Mouse (Mus musculus) inflammation-experienced regulatory T-cells, adult 6 months (primary cell): ENCODE measurements at regions not wholly inside any gene's neighbourhood (a gene's known extent, or its start where the extent isn't known, plus 50 kb on each side); places are given as distances from the start of the nearest gene placed in this dataset.

Experiments used
- ATAC-seq: one replicate; pipeline ENCODE4 v1.8.0; 2017

DNA sequence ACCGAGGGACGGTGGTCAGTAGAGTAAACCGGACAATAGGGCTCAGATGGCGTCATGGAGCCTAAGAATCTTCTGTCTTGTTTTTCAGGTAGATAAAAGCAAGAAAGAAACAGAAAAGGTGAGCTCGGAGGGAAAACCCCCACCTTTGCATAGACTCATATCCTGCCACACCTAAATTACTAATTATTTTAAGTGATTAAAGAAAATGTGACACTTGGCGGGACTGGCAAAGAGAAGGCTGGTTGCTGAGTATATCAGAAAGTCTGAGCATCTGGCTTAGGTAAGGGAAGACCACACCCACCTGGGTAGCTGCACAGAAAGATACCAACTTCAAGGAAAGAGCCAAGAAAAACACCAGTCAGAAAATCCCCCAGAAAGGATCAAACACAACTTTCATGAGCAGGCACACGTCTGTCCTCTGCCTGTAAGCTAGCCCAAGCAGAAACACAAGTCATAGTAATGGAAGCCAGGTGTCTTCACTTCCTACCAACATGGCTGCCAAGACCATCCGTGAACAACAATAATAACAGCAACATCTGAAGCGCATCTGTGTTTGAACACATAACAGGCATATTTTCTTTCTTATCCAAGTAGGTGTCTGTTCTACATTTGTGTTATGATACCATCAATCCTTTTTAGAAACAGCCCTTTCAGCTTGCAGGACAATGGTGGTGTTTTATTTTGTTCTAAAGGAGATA, 198.3 kb upstream of the Jarid2 start:
- peak; percentile 78 for ATAC-seq

GRCm38 (mm10) chr13:44532631-44533180, 196.6 kb upstream of the Jarid2 start:
- no peak for ATAC-seq

DNA sequence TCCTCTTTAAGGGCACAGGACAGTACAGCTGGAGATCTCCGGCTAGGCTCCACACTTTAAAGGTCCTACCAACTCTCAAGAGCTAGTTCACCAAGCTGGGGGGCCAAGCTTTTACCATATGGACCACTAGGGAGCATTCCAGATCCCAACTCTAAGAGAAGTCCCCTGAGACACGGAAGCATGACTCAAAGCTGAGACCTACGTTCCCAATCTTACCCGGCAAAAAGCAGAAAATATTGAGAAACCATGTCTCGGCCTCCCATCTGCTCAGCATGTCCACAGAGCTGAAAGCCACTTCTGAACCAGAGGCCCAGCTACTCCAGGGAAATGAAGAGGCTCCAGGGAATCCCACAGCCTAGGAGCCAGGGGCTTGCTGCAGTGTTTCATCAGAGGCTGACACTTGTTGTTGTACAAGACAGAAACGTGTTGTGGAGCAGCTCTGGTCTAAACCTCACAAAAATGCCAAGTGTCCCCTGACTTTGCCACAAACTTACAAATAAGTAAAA, 194.6 kb upstream of the Jarid2 start:
- ATAC-seq: no peak

GRCm38 (mm10) chr13:44535441-44535840, 193.8 kb upstream of the Jarid2 start:
- peak; percentile 65 for ATAC-seq

GRCm38 (mm10) chr13:44538238-44538637, 191.0 kb upstream of the Jarid2 start:
- ATAC-seq: no peak

DNA sequence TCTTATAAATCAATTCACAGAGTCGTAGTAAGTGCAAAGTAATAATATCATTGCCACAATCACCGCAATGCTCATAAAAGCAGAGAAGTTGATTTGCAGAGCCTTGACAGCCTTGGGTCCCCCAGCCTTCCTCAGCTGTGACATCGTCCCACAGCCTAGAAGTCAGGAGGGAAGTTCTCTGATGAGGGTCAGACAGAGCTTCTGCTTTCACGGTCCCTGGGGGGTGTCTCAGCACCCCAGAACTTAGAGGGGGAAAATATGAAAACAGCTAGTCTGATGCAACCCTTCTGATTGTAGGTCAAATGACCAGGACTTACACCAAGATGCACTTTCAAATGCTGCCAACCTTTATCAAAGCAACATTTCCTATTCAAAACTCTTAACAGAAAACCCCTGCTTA, 188.9 kb upstream of the Jarid2 start:
- no peak for ATAC-seq

GRCm38 (mm10) chr13:44541243-44541653, 188.0 kb upstream of the Jarid2 start:
- ATAC-seq: no peak

DNA sequence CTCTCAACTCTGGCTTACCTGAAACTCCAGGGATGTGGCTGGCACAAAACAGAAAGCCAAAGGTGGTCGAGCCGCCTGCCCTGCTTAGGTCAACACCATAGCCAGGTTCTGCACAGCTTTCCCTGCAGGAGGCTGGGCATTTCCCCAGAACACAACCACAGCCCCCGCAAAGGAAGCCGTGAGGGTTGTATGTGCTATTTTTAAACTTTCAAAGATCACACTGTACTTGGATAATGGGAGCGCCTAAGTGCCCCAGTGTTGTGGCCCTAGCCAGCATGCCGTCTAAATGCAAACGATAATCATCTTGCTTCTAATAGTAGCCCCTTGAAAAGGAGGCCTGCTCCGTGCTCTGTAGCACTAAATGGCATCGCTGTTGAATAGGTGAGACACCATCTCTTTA, 184.5 kb upstream of the Jarid2 start:
- no peak for ATAC-seq

DNA sequence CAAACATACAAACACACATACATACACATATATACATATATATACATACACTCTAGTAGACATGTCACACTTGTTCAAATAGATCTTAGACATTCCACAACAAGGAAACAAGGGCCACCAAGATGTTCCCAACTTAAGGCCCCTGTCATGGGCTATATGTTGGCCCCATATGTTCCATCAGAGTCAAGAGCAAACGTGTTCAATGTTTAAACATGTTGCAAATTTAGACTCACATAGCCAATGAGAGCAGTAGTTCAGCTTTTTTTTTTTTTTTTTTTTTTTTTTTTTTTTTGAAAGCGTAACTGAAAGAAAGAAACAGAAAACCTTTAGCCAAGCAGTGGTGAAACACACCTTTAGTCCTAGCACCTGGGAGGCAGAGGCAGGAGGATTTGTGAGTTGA, 183.0 kb upstream of the Jarid2 start:
- ATAC-seq: no peak

DNA sequence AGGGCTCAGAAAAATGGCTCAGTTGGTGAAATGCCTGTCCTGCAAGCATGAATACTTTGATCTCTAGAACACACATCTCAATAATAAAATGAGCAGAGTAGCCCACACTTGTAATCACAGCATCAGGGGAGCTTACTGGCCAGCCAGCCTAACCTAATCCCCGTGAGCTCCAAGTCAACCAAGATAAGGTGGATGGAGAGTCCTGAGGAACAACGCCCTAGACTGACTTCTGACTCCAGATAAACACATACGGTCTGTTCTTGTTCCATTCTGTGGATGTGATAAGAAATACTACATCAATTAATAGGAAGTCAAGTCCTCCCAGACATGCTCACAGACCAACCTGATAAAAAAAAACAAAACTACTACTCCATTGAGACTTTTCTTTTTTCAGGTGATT, 180.4 kb upstream of the Jarid2 start:
- no peak for ATAC-seq

GRCm38 (mm10) chr13:44553363-44553762, 175.9 kb upstream of the Jarid2 start:
- ATAC-seq: no peak

DNA sequence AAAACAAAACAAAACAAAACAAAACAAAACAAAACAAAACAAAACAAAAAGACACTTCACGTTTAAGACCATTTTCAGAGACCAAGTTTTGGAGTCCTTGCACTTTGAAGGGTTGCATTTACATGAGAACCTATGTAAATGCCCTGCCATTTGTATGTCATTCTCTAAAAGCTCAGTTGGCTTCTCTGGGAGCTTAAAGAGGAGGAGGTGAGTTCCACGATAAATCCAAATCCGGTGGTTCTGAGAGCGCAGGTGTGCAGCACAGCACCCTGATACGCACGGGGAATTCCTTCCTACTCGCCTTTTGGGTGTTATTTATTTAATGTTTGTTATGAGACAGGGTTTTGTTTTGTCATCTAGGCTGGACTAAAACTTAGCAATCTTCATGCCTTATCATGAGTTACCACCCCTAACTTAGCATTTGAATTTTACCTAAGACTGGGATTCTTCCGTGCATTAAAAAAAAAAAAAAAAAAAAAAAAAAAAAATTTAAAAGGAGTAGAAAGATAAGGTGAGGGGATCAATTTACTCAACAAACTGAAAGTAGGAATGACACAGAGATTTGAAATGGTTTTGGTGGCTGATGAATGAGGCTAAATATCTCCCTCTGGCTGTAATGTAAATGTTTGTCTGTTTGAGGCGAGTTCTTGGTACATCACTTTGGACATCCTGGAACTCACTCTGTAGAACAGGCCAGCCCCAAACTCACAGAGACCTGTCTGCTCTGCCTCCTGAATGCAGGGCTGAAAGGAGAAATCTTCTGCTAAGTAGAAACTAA, 174.4 kb upstream of the Jarid2 start:
- ATAC-seq: no peak

DNA sequence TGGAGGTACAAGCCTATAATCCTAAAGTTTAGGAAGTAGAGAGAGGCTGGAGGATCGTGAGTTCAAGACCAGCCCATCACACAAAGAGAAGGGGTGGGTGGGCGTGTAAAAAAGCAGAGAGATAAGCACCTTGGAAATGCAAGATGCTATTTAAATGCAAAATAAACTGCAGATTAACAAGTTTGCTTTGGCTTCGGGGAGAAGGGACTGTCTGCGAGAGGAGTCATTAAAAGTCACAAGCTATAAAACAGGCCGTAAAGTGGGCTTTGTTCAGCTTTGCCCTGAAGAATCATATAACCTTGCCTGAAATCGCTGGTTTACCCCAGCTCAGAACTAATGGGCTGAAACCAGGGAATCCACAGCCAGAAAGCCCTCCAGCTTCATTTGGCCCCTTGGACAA, 173.3 kb upstream of the Jarid2 start:
- no peak for ATAC-seq

DNA sequence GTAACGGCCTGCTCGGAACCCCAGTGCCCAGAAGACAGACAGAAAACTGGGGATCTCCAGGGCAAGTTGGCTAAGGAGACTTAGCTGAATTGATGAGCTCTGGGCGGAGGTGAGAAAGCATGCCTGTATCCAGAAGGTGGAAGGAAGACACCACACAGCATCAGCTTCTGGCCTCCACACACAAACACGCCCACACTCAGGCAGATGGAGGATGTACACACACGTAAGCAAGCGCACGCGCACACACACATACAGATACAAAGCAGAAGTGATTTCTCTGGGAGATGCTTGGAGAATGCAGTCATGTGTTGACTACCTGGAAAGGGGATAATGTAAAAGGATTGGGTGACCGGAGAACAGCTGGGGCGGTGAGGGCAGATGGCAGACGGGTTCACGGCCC, 171.2 kb upstream of the Jarid2 start:
- peak; percentile 56 for ATAC-seq

- no peak for ATAC-seq
These were observed 170.6 kb upstream of the Jarid2 start for GRCm38 (mm10) chr13:44558491-44559177.

- no peak for ATAC-seq
These were observed 170.1 kb upstream of the Jarid2 start for GRCm38 (mm10) chr13:44559178-44559565.

DNA sequence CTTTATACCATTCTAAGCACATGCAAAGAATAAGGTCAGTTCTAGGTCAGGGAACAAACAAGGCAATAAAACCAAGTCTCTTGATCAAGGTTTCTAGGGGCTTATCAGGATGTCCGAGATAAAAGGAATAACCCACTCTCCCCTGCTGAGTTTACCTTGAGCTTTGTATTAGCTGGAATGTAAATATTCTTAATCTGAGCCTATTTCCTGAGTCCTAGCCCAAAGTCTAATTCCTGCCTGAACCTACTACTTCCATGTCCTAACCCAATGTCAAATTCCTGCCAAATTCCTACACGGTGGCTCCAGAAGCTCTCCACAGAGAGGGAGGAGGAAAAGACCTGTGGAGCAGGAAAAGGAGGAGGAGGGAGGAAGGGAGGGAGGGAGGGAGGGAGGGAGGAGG, 169.6 kb upstream of the Jarid2 start:
- ATAC-seq: no peak

- ATAC-seq: no peak
These were observed 164.6 kb upstream of the Jarid2 start for GRCm38 (mm10) chr13:44564705-44565104.

DNA sequence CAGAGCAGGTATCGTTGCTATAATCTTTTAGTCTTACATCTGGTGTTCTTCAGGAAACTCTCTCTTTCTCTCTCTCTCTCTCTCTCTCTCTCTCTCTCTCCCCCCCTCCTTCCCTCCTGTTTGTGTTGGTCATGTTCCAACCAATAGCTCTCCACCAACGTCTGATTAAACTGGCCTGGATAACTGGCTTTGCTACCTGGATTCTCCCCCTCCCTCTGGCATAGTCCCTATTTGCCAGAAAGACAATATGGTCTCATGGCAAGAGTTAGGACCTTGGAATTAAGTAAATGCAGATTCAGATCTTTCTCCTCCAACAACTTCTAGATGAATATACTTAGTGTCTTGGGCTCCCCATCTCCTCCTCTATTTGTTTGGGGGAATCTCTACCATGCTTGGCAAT, 161.6 kb upstream of the Jarid2 start:
- no peak for ATAC-seq

DNA sequence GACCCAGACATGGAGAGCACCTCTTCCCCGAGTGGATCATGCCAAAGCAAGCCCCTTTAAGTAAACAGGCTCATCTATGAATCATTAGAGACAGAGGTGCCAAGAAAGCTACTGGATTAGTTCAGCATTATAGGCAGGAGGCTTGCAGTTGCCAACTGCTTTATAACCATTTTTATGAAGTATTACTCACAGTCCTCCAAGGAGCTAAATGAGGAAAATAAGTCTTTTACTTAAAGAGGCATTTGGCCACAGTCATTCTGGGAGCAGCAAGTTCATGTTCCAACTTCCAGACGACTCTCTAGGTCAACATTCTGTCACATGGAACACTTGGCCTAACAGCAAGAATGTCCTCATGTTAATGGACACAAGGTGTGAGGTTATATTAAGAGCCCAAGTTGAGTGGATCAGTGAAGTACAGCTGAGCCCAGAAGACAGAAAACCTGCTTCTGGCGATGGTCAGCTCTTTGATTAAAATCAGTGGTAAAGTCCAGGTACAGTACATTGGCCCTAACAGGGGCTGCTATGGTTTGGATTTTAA, 160.0 kb upstream of the Jarid2 start:
- no peak for ATAC-seq

DNA sequence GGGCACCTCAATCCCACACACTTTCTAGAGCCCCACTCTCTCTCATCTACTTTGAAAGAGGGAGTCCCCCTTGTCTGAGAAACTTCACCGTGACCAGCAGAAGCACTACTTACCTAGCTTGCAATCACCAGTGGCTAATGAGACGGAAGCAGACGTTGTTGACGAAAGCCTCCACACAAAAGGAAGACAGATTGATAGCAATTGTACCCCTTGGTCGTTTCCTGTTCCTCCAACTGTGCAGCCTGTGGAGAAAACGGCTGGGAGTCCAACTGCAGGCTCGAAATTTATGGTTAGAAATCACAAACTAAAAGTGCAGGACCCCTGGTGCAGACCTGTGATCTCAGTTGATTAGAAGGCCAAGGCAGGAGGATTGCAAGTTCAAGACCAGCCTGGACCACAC, 155.8 kb upstream of the Jarid2 start:
- no peak for ATAC-seq

- no peak for ATAC-seq
These were observed 150.1 kb upstream of the Jarid2 start for GRCm38 (mm10) chr13:44579215-44579614.

DNA sequence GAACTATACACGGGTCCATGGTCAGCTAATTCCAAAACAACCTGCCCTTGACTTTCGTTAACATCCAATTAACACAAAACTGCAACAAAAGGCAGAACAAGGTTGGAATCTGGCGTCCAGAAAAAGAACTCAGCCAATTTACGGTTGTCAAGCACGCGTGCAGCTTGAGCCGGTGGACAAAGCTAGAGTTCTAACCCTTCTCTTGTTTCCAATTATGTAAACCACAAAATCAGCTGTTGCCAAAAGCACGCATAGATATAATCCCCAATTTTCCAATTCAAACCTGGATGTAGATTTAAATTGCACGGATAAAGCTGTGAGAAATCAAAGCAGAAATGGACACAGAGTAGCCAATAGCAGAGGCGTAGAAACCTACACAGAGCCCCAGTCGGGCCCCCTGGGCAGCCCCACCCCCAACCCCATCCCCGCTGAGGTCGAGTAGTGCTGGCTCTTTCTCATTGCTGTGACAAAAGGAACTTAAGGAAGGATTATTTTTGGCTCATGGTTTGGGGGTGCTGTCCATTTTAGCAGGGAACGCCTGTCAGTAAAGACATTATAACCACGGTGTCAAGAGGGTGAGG, 149.0 kb upstream of the Jarid2 start:
- no peak for ATAC-seq
